Mouse (Mus musculus) CH12.LX (cell line): ENCODE data around the gene Trim10. TPM values are rescaled to one million over a fixed set of nuclear protein-coding genes. Genes with fewer than 3 reads are reported as not detected.
A peak's percentile ranks its signal among the peaks of the same experiment; 100 is the strongest.

Experiments
- DNase-seq: peaks from one replicate; pipeline ENCODE4 v3.0.0-alpha.2; 2013; ENCODE audit errors: extremely low read depth
- H3K27ac ChIP-seq: 2 replicates; pipeline ENCODE4 v1.5.1; 2012; ENCODE audit warnings: low read depth, mild to moderate bottlenecking, control low read depth, moderate library complexity; ENCODE audit not compliant: insufficient read depth
- H3K27me3 ChIP-seq: replicated peaks from 2 replicates; pipeline ENCODE3; 2012; ENCODE audit warnings: inconsistent platforms
- H3K36me3 ChIP-seq, 2 experiments: replicated peaks in 1 of 2; 2 replicates each; pipeline versions ENCODE3 to v1.6.1; 2012; ENCODE audit warnings: inconsistent platforms in 1 of 2, low read length in 1 of 2, mild to moderate bottlenecking in 1 of 2, mixed read lengths in 1 of 2, moderate library complexity in 1 of 2; ENCODE audit not compliant: control insufficient read depth in 1 of 2, insufficient read depth in 1 of 2
- H3K4me1 ChIP-seq, 2 experiments: 2 replicates each; pipeline ENCODE4 v1.6.1; 2012; ENCODE audit warnings: inconsistent platforms in 1 of 2, moderate library complexity in 1 of 2; ENCODE audit not compliant: insufficient read depth in 2 of 2, control insufficient read depth in 1 of 2
- H3K4me2 ChIP-seq: 2 replicates; pipeline ENCODE4 v1.6.1; 2012; ENCODE audit warnings: low read depth, mild to moderate bottlenecking, control low read depth; ENCODE audit not compliant: poor library complexity, insufficient read depth, severe bottlenecking
- H3K4me3 ChIP-seq, 3 experiments: fragments of 150-350 bp in 1 of 3; sonication (generic) in 1 of 3; replicated peaks in 1 of 3; 2 replicates each; pipeline versions ENCODE3 to v1.5.1; 2011 to 2012; ENCODE audit warnings: low read depth in 2 of 3, low read length in 2 of 3, mild to moderate bottlenecking in 2 of 3, moderate library complexity in 2 of 3, control low read depth in 1 of 3, improper control_type of control experiment in 1 of 3, inconsistent platforms in 1 of 3, mixed read lengths in 1 of 3; ENCODE audit not compliant: poor library complexity in 1 of 3
- H3K79me2 ChIP-seq: replicated peaks from 2 replicates; pipeline ENCODE4 v1.6.1; 2012; ENCODE audit warnings: mild to moderate bottlenecking, moderate library complexity; ENCODE audit not compliant: control insufficient read depth, poor library complexity, insufficient read depth, severe bottlenecking; ENCODE audit errors: extremely low read depth
- H3K9ac ChIP-seq: 2 replicates; pipeline ENCODE4 v1.6.1; 2012; ENCODE audit warnings: low read depth, mild to moderate bottlenecking, control low read depth, moderate library complexity; ENCODE audit not compliant: insufficient read depth
- H3K9me3 ChIP-seq: replicated peaks from 2 replicates; pipeline ENCODE3; 2012; ENCODE audit warnings: low read length, inconsistent platforms, mixed read lengths
- BHLHE40 ChIP-seq: IDR thresholded peaks from 2 replicates; pipeline ENCODE4 v1.6.1; 2011; ENCODE audit warnings: mild to moderate bottlenecking, low read depth, low read length, improper control_type of control experiment
- CHD1 ChIP-seq: IDR thresholded peaks from 2 replicates; pipeline ENCODE4 v1.6.1; 2012; ENCODE audit warnings: low read depth, low read length, improper control_type of control experiment, inconsistent platforms
- CHD2 ChIP-seq: IDR thresholded peaks from 2 replicates; pipeline ENCODE4 v1.6.1; 2011; ENCODE audit warnings: low read length, improper control_type of control experiment
- CTCF ChIP-seq, 2 experiments: IDR thresholded peaks in 1 of 2; conservative IDR thresholded peaks in 1 of 2; 2 replicates each; pipeline ENCODE4 v1.5.1; 2011 to 2012; ENCODE audit warnings: low read depth in 2 of 2, low read length in 2 of 2, improper control_type of control experiment in 1 of 2, inconsistent platforms in 1 of 2, mild to moderate bottlenecking in 1 of 2, moderate library complexity in 1 of 2
- E2F4 ChIP-seq: IDR thresholded peaks from 2 replicates; pipeline ENCODE4 v1.6.1; 2011; ENCODE audit warnings: low read depth, low read length, improper control_type of control experiment; ENCODE audit not compliant: insufficient replicate concordance
- ELF1 ChIP-seq: IDR thresholded peaks from 2 replicates; pipeline ENCODE4 v1.6.1; 2014; ENCODE audit warnings: low read depth, mild to moderate bottlenecking, inconsistent platforms, low read length, improper control_type of control experiment
- EP300 ChIP-seq: IDR thresholded peaks from 2 replicates; pipeline ENCODE4 v1.6.1; 2011; ENCODE audit warnings: low read length, improper control_type of control experiment
- ETS1 ChIP-seq: conservative IDR thresholded peaks from 2 replicates; pipeline ENCODE4 v1.6.1; 2012; ENCODE audit warnings: low read depth, mild to moderate bottlenecking, inconsistent platforms, low read length, improper control_type of control experiment, moderate library complexity
- GABPA ChIP-seq: IDR thresholded peaks from 2 replicates; pipeline ENCODE4 v1.6.1; 2012; ENCODE audit warnings: low read depth, low read length, improper control_type of control experiment, inconsistent platforms; ENCODE audit not compliant: insufficient replicate concordance
- HCFC1 ChIP-seq: IDR thresholded peaks from 2 replicates; pipeline ENCODE4 v1.6.1; 2012; ENCODE audit warnings: low read depth, mild to moderate bottlenecking, inconsistent platforms, low read length, improper control_type of control experiment
- IRF4 ChIP-seq: IDR thresholded peaks from 2 replicates; pipeline ENCODE4 v1.6.1; 2014; ENCODE audit warnings: low read depth, mild to moderate bottlenecking, inconsistent platforms, low read length, improper control_type of control experiment
- JUND ChIP-seq: conservative IDR thresholded peaks from 2 replicates; pipeline ENCODE4 v1.6.1; 2011; ENCODE audit warnings: low read depth, low read length, improper control_type of control experiment
- MAFK ChIP-seq: IDR thresholded peaks from 2 replicates; pipeline ENCODE4 v1.6.1; 2011; ENCODE audit warnings: low read length, improper control_type of control experiment; ENCODE audit not compliant: insufficient replicate concordance
- MAX ChIP-seq: IDR thresholded peaks from 2 replicates; pipeline ENCODE4 v1.6.1; 2011; ENCODE audit warnings: low read length, improper control_type of control experiment
- MAZ ChIP-seq: IDR thresholded peaks from 2 replicates; pipeline ENCODE4 v1.6.1; 2012; ENCODE audit warnings: low read depth, mild to moderate bottlenecking, inconsistent platforms, low read length, improper control_type of control experiment, moderate library complexity
- MEF2A ChIP-seq: IDR thresholded peaks from 2 replicates; pipeline ENCODE4 v1.6.1; 2014; ENCODE audit warnings: low read depth, mild to moderate bottlenecking, inconsistent platforms, low read length, improper control_type of control experiment, borderline replicate concordance
- MXI1 ChIP-seq: IDR thresholded peaks from 2 replicates; pipeline ENCODE4 v1.6.1; 2011; ENCODE audit warnings: mild to moderate bottlenecking, low read depth, low read length, improper control_type of control experiment
- MYC ChIP-seq: IDR thresholded peaks from 2 replicates; pipeline ENCODE4 v1.6.1; 2011; ENCODE audit warnings: low read depth, mild to moderate bottlenecking, improper control_type of control experiment, low read length
- NELFE ChIP-seq: IDR thresholded peaks from 2 replicates; pipeline ENCODE4 v1.6.1; 2011; ENCODE audit warnings: low read depth, low read length, improper control_type of control experiment
- NRF1 ChIP-seq: IDR thresholded peaks from 2 replicates; pipeline ENCODE4 v1.6.1; 2014; ENCODE audit warnings: low read depth, mild to moderate bottlenecking, inconsistent platforms, low read length, improper control_type of control experiment, moderate library complexity
- POLR2A ChIP-seq: IDR thresholded peaks from 2 replicates; pipeline ENCODE4 v1.6.1; 2011; ENCODE audit warnings: low read depth, mild to moderate bottlenecking, improper control_type of control experiment, low read length
- POLR2AphosphoS2 ChIP-seq: IDR thresholded peaks from 2 replicates; pipeline ENCODE4 v1.6.1; 2011; ENCODE audit warnings: low read depth, low read length, improper control_type of control experiment
- RAD21 ChIP-seq: IDR thresholded peaks from 2 replicates; pipeline ENCODE4 v1.6.1; 2011; ENCODE audit warnings: low read depth, mild to moderate bottlenecking, low read length, improper control_type of control experiment, moderate library complexity
- RCOR1 ChIP-seq: conservative IDR thresholded peaks from 2 replicates; pipeline ENCODE4 v1.6.1; 2012; ENCODE audit warnings: low read depth, mild to moderate bottlenecking, inconsistent platforms, low read length, improper control_type of control experiment
- SIN3A ChIP-seq: IDR thresholded peaks from 2 replicates; pipeline ENCODE4 v1.6.1; 2012; ENCODE audit warnings: low read length, improper control_type of control experiment, inconsistent platforms
- TBP ChIP-seq: conservative IDR thresholded peaks from 2 replicates; pipeline ENCODE4 v1.6.1; 2011; ENCODE audit warnings: low read depth, low read length, improper control_type of control experiment
- UBTF ChIP-seq: IDR thresholded peaks from 2 replicates; pipeline ENCODE4 v1.6.1; 2012; ENCODE audit warnings: low read depth, mild to moderate bottlenecking, inconsistent platforms, low read length, improper control_type of control experiment, moderate library complexity
- USF1 ChIP-seq: IDR thresholded peaks from 2 replicates; pipeline ENCODE4 v1.6.1; 2014; ENCODE audit warnings: low read depth, mild to moderate bottlenecking, inconsistent platforms, low read length, improper control_type of control experiment
- USF2 ChIP-seq: conservative IDR thresholded peaks from 2 replicates; pipeline ENCODE4 v1.6.1; 2011; ENCODE audit warnings: low read depth, low read length, improper control_type of control experiment
- ZC3H11A ChIP-seq: IDR thresholded peaks from 2 replicates; pipeline ENCODE4 v1.6.1; 2012; ENCODE audit warnings: low read depth, mild to moderate bottlenecking, inconsistent platforms, low read length, improper control_type of control experiment
- ZKSCAN1 ChIP-seq: IDR thresholded peaks from 2 replicates; pipeline ENCODE4 v1.6.1; 2012; ENCODE audit warnings: low read depth, inconsistent platforms, low read length, improper control_type of control experiment, borderline replicate concordance
- ZNF384 ChIP-seq: IDR thresholded peaks from 2 replicates; pipeline ENCODE4 v1.6.1; 2012; ENCODE audit warnings: low read depth, low read length, improper control_type of control experiment, inconsistent platforms
- dilution Hi-C: fragments of 300-500 bp; cut with MboI; formaldehyde crosslinking; loops from 2 replicates; pipeline ENCODE4 v1.14.3; 2020; ENCODE audit warnings: low sequenced_read_pairs; ENCODE audit not compliant: extremely low pct_unique_long_range_greater_than_20kb, extremely low pct_ligation_motif_present
- in situ Hi-C: fragments of 300-500 bp; cut with MboI; formaldehyde crosslinking; loops from 3 replicates; pipeline ENCODE4 v1.14.3; 2019; ENCODE audit warnings: low sequenced_read_pairs, low pct_ligation_motif_present, low pct_unique_long_range_greater_than_20kb, mixed read lengths
- polyA plus RNA-seq: library from polyadenylated mRNA; unstranded; fragments of >175 nt; gene quantifications from 2 replicates; pipeline ENCODE4 v1.2.1, GENCODE M21; 2012; ENCODE audit warnings: low read depth; ENCODE audit not compliant: insufficient read length
- total RNA-seq, 2 experiments: library from RNA; depleted of rRNA; stranded (reverse); fragments of 300-350 nt in 1 of 2; fragments of >200 nt in 1 of 2; gene quantifications; 2 replicates each; pipeline ENCODE4 v1.2.3; 2012 to 2014

Gene Trim10
- total and polyA plus RNA-seq, 3 experiments, result not detected

DNA sequence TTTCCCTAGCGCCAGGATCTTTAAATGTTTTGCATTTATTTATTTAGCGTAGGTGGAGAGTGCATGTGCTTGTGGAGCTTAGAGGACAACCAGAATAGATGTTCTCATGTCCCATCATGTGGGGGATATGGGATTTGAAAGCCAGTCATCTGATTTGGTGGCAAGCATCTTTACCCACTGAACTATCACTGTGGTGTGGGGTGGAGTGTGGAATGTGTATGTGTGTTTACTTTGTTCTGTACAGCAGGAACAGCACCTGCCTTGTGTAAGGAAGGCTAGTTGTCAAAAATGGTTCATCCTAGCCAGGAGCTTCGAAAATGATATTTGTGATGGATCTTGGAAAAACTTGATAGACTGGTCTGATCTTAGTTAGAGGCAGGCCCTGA is 33.0 kb upstream of the Trim10 start:
- TF ChIP-seq MAZ (no peak), NELFE (no peak), HCFC1 (no peak), MYC (peak; percentile 1; the same call in 1 of the 2 replicates), BHLHE40 (no peak), GABPA (no peak), MAX (no peak), IRF4 (no peak), TBP (no peak), ETS1 (peak; percentile 22; the same call in 1 of the 2 replicates), USF1 (no peak), CTCF (conservative IDR thresholded peaks at IDR 0.05 in 1 of 2, IDR thresholded peaks at IDR 0.05 in 1 of 2; ENCODE audit: low read depth in 2 of 2, low read length in 2 of 2) (no peak), JUND (no peak), ZNF384 (no peak), UBTF (no peak), POLR2AphosphoS2 (no peak), ELF1 (no peak), ZC3H11A (no peak), POLR2A (no peak), EP300 (no peak), RAD21 (no peak), MXI1 (peak; percentile 65; the same call in 1 of the 2 replicates), MEF2A (no peak), MAFK (no peak), USF2 (no peak), E2F4 (no peak), RCOR1 (no peak), CHD2 (no peak), NRF1 (no peak), ZKSCAN1 (no peak), SIN3A (0 out of 2 replicates have a peak, but pooled peaks have one; percentile 48), CHD1 (peak; percentile 75; the same call in 1 of the 2 replicates)
- H3K4me3 ChIP-seq, result peak overlapping the region; percentile 34 to 68 (median 48)
- no peak for DNase-seq
- peak overlapping the region; percentile 63 for H3K9ac ChIP-seq
- peak overlapping the region; percentile 82 for H3K4me2 ChIP-seq
- H3K36me3 ChIP-seq, result peaks cover under 1 to 16% of the 10 kb centered on the region in 2 experiments
- H3K27ac ChIP-seq, result peak overlapping the region; percentile 29; the same call in 1 of the 2 replicates
- dilution Hi-C loops, result no loop called here
- H3K9me3 ChIP-seq, result no peaks in the 10 kb centered on the region
- peaks cover 9% of the 10 kb centered on the region for H3K27me3 ChIP-seq
- in situ Hi-C loops, result no loop called here
- H3K4me1 ChIP-seq, result peaks cover 4 to 26% of the 10 kb centered on the region in 2 experiments
- peaks cover 3% of the 10 kb centered on the region for H3K79me2 ChIP-seq
